In the genomic region with DNA sequence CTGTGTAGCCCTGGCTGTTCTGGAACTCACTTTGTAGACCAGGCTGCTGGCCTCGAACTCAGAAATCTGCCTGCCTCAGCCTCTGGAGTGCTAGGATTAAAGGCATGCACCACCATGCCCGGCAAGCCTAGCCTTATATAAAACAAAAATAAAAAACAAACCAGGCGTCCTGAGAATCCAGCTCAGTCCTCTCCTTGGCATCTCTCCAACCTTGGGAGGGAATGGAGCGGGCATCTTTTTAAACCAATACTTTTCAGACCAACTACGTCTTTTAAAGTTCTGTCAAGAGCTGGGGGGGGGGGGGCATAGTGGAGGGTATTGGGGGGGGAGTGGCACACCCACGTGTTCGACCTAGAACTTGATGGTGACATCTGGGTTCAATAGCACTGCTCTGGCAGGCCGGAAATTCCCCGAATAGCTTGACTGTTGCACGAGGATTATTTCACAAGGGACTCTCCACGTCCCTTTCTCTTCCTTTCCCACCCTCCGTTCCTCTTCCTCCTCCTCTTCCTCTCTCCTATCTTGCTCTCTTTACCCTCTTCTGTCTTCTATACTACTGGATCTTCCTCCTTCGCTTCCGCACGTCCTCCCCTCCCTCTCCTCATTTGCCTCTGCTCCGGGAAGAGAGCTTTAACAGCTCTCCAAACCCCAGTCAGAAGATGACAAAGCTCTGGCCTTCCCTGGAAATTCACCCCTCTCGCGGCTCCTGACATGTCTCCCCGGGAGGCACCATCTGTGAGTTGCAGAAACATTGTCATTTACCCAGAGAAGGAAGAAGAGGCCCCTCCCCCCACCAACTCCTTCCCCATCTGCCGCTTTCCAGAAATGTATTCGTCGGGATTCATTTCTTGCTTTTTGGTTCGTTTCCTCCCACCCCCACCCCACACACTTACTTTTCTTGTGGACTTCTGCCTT, we compare ENCODE assay signal across 8 mouse cellular contexts. TPM values are rescaled to one million over a fixed set of nuclear protein-coding genes. Genes with fewer than 3 reads are reported as not detected.
DNase-seq lines count a peak whose midpoint lies in the region; ATAC-seq and TF ChIP-seq lines count a peak whose summit lies in the region.

No protein-coding gene starts in this region.

- peak; percentile 64 to 83 for DNase-seq in layer of hippocampus, adult 2 months (ENCODE audit: low spot score in 2 of 2)
- peak; percentile 62 for DNase-seq in lung, postnatal 10 days
- DNase-seq in right cerebral cortex, postnatal 4 days = peak; percentile 66
- DNase-seq in adrenal gland, postnatal 36 days = no peak
- no peak for DNase-seq in spleen, adult 18-20 months

- no peak for TF ChIP-seq POLR2A in bone marrow macrophage, adult 2 months (IDR thresholded peaks at IDR 0.05; ENCODE audit: borderline replicate concordance, low read depth, low read length)
- no peak for TF ChIP-seq POLR2A in cortical plate, adult 2 months (IDR thresholded peaks at IDR 0.05; ENCODE audit: extremely low read depth, insufficient read depth, low read length)

- no peak for ATAC-seq in heart, embryonic 11.5 days (replicated peaks; ENCODE audit: insufficient number of reproducible peaks, low FRiP score, low TSS enrichment)

- H3K4me3 ChIP-seq in bone marrow macrophage, adult 2 months (ENCODE audit: insufficient read depth, low read length) = peak overlapping the region; percentile 13; the same call in 1 of the 2 replicates
- no peak overlapping the region; the same call in 1 of the 2 replicates for H3K4me3 ChIP-seq in cortical plate, adult 2 months (ENCODE audit: insufficient read depth, low read length)
- no peak overlapping the region for H3K4me3 ChIP-seq in heart, embryonic 11.5 days (ENCODE audit: low read depth, low read length)
- H3K4me3 ChIP-seq in layer of hippocampus, adult 2 months = peak overlapping the region; percentile 19; the same call in 1 of the 2 replicates

- peaks cover 8% of the 10 kb centered on the region for H3K4me1 ChIP-seq in bone marrow macrophage, adult 2 months (ENCODE audit: control insufficient read depth, insufficient read depth, low read length)
- peaks cover 3% of the 10 kb centered on the region; the same call in 1 of the 2 replicates for H3K4me1 ChIP-seq in cortical plate, adult 2 months (ENCODE audit: control insufficient read depth, insufficient read depth, low read length)
- 0 out of 2 replicates have a peak, but pooled peaks cover 3% of the 10 kb centered on the region for H3K4me1 ChIP-seq in heart, embryonic 11.5 days (ENCODE audit: control insufficient read depth, insufficient read depth, low read length)

- no peaks in the 10 kb centered on the region for H3K9me3 ChIP-seq in heart, embryonic 11.5 days (replicated peaks; ENCODE audit: control insufficient read depth, low read length)

- no peak overlapping the region for H3K9ac ChIP-seq in heart, embryonic 11.5 days (ENCODE audit: low read depth, low read length)

- H3K36me3 ChIP-seq in heart, embryonic 11.5 days (ENCODE audit: control insufficient read depth, insufficient read depth, low read length) = no peaks in the 10 kb centered on the region

- peak overlapping the region; percentile 21 for H3K27ac ChIP-seq in bone marrow macrophage, adult 2 months (ENCODE audit: insufficient read depth, low read depth, low read length)
- H3K27ac ChIP-seq in cortical plate, adult 2 months (ENCODE audit: insufficient read depth, low read length) = peak overlapping the region; percentile 80
- no peak overlapping the region for H3K27ac ChIP-seq in heart, embryonic 11.5 days (ENCODE audit: low read depth, low read length)
- H3K27ac ChIP-seq in layer of hippocampus, adult 2 months = peak overlapping the region; percentile 68

- WGBS in heart, embryonic 11.5 days (ENCODE audit: insufficient replicate concordance) = 29% methylated on average over 23 of the region's 23 CpGs

- no peaks in the 10 kb centered on the region for H3K27me3 ChIP-seq in heart, embryonic 11.5 days (ENCODE audit: control insufficient read depth, insufficient read depth, low read length)

- H3K4me2 ChIP-seq in heart, embryonic 11.5 days = peak overlapping the region; percentile 41

- no peak for TF ChIP-seq CTCF in bone marrow macrophage, adult 2 months (IDR thresholded peaks at IDR 0.05; ENCODE audit: low read depth, low read length)
- no peak for TF ChIP-seq CTCF in cortical plate, adult 2 months (IDR thresholded peaks at IDR 0.05; ENCODE audit: extremely low read depth, insufficient read depth, low read length)
- no peak for TF ChIP-seq CTCF in layer of hippocampus, adult 2 months (conservative IDR thresholded peaks at IDR 0.05)

RNA-seq across cellular contexts. Expression of gene Wdr66, which starts 5.2 kb away (rescaled TPM):
- 0.32 and 0.79 TPM in 2 replicates for polyA plus RNA-seq in bone marrow macrophage, adult 2 months (2012; ENCODE audit: insufficient read depth, insufficient read length, missing spikeins)
- 5.2 and 6.7 TPM in 2 replicates for polyA plus RNA-seq in cortical plate, adult 2 months (2012; rRNA removed)
- 0.32 and 0.64 TPM in 2 replicates for polyA plus RNA-seq in heart, embryonic 11.5 days (2014; fragmentation: Nextera tagmentation; extraction: Ambion mirVana)
- 1 to 10 TPM; 4.5 to 5.6 TPM for total RNA-seq in layer of hippocampus, adult 2 months (2021)
- 1 to 10 TPM in 1 of 2 experiments, under 1 TPM in 1; 0.89 to 1.5 TPM for total RNA-seq in adrenal gland, postnatal 36 days (2021)

Comparison
In these comparisons a context has a peak if more than half of its experiments do, and no peak if none do; other contexts are left out.
1. H3K4me3 ChIP-seq: peak in bone marrow macrophage, adult 2 months (single experiment) and layer of hippocampus, adult 2 months (single experiment); none in cortical plate, adult 2 months (single experiment) and heart, embryonic 11.5 days (single experiment).
2. DNase-seq: peak in layer of hippocampus, adult 2 months (2 of 2), lung, postnatal 10 days (single experiment) and right cerebral cortex, postnatal 4 days (single experiment); none in adrenal gland, postnatal 36 days (0 of 2) and spleen, adult 18-20 months (0 of 2).